Mouse (Mus musculus): ENCODE results near the gene Atg7.

- TF ChIP-seq MAX (IDR thresholded peaks at IDR 0.05) (no peak), USF1 (IDR thresholded peaks at IDR 0.05; ENCODE audit: low read depth) (no peak), CTCF (IDR thresholded peaks at IDR 0.05; ENCODE audit: control insufficient read depth, insufficient read depth, insufficient read length) (no peak), FOSL1 (IDR thresholded peaks at IDR 0.05; ENCODE audit: insufficient read depth, low read length, poor library complexity, severe bottlenecking) (no peak)
These were observed 172.2 kb downstream of the Atg7 start for GRCm38 (mm10) chr6:114814882-114815650.

Measured in C2C12 (cell line).